Comparison of ENCODE assay signal across 8 mouse cellular contexts in genomic region chr14:25607968-25608491, GRCm38 (mm10).
DNase-seq lines count a peak whose midpoint lies in the region; ATAC-seq and TF ChIP-seq lines count a peak whose summit lies in the region.

No protein-coding gene starts in this region.

- peaks cover 24% of the 10 kb centered on the region for H3K4me1 ChIP-seq in intestine, postnatal 0 days (replicated peaks; ENCODE audit: control insufficient read depth, insufficient read depth, low read length)
- peaks cover 36% of the 10 kb centered on the region for H3K4me1 ChIP-seq in liver, postnatal 0 days (ENCODE audit: insufficient read depth)
- peaks cover 93% of the 10 kb centered on the region for H3K4me1 ChIP-seq in neural tube, embryonic 13.5 days (replicated peaks)

- TF ChIP-seq CTCF in intestine, postnatal 0 days (IDR thresholded peaks at IDR 0.05; ENCODE audit: low read depth) = no peak; the same call in 1 of the 2 replicates
- TF ChIP-seq CTCF in liver, postnatal 0 days (IDR thresholded peaks at IDR 0.05; ENCODE audit: low read depth) = 0 out of 2 replicates have a peak, but pooled peaks have one; percentile 1

- no peaks in the 10 kb centered on the region for H3K9me3 ChIP-seq in intestine, postnatal 0 days (ENCODE audit: control insufficient read depth)
- H3K9me3 ChIP-seq in liver, postnatal 0 days (ENCODE audit: low read length) = no peaks in the 10 kb centered on the region
- no peaks in the 10 kb centered on the region for H3K9me3 ChIP-seq in neural tube, embryonic 13.5 days

- H3K4me2 ChIP-seq in intestine, postnatal 0 days (replicated peaks; ENCODE audit: low read depth) = peak overlapping the region; percentile 100
- peak overlapping the region; percentile 89 for H3K4me2 ChIP-seq in liver, postnatal 0 days (ENCODE audit: low read depth, low read length)
- peak overlapping the region; percentile 99 for H3K4me2 ChIP-seq in neural tube, embryonic 13.5 days

- no peak for TF ChIP-seq EP300 in liver, postnatal 0 days (IDR thresholded peaks at IDR 0.05; ENCODE audit: low read depth)

- 2% methylated on average over 50 of the region's 53 CpGs for WGBS in intestine, postnatal 0 days
- WGBS in liver, postnatal 0 days (ENCODE audit: insufficient replicate concordance) = 2% methylated on average over 31 of the region's 53 CpGs
- under 1% methylated on average over 51 of the region's 53 CpGs for WGBS in neural tube, embryonic 13.5 days

- no peaks in the 10 kb centered on the region for H3K27me3 ChIP-seq in intestine, postnatal 0 days (replicated peaks; ENCODE audit: control insufficient read depth, insufficient read depth, low read length)
- H3K27me3 ChIP-seq in liver, postnatal 0 days (ENCODE audit: insufficient read depth, low read length) = 0 out of 2 replicates have a peak, but pooled peaks cover 6% of the 10 kb centered on the region
- H3K27me3 ChIP-seq in neural tube, embryonic 13.5 days = no peaks in the 10 kb centered on the region

- ATAC-seq in intestine, postnatal 0 days = peak; percentile 39; the same call in 1 of the 2 replicates
- ATAC-seq in liver, postnatal 0 days = peak; percentile 47
- ATAC-seq in neural tube, embryonic 13.5 days (ENCODE audit: low read depth) = peak; percentile 85

- peak overlapping the region; percentile 60 for H3K4me3 ChIP-seq in intestine, postnatal 0 days (ENCODE audit: low read depth, low read length)
- peak overlapping the region; percentile 55 for H3K4me3 ChIP-seq in liver, postnatal 0 days (ENCODE audit: low read depth, low read length)
- H3K4me3 ChIP-seq in neural tube, embryonic 13.5 days = peak overlapping the region; percentile 82

- peak; percentile 44 for DNase-seq in kidney, adult 11 months
- no peak for DNase-seq in kidney, adult 8-10 months
- DNase-seq in brain, adult 2 months (ENCODE audit: low read depth, low spot score) = peak; percentile 93
- peak; percentile 58 for DNase-seq in forelimb bud, embryonic 11.5 days (ENCODE audit: low read depth, low spot score)
- peak; percentile 44 for DNase-seq in liver, postnatal 0 days
- DNase-seq in thymus, postnatal 25 days = peak; percentile 77

- peak overlapping the region; percentile 73 for H3K9ac ChIP-seq in intestine, postnatal 0 days (ENCODE audit: low read depth, low read length)
- H3K9ac ChIP-seq in liver, postnatal 0 days (replicated peaks) = peak overlapping the region; percentile 68
- peak overlapping the region; percentile 99 for H3K9ac ChIP-seq in neural tube, embryonic 13.5 days

- peak overlapping the region; percentile 73 for H3K27ac ChIP-seq in intestine, postnatal 0 days (ENCODE audit: low read depth, low read length)
- peak overlapping the region; percentile 74 for H3K27ac ChIP-seq in liver, postnatal 0 days (ENCODE audit: low read depth)
- H3K27ac ChIP-seq in neural tube, embryonic 13.5 days (replicated peaks) = peak overlapping the region; percentile 100

- H3K36me3 ChIP-seq in intestine, postnatal 0 days (ENCODE audit: control insufficient read depth, insufficient read depth) = peaks cover 5% of the 10 kb centered on the region; the same call in 1 of the 2 replicates
- H3K36me3 ChIP-seq in liver, postnatal 0 days (replicated peaks; ENCODE audit: insufficient read depth, low read length) = peaks cover 4% of the 10 kb centered on the region; the same call in 1 of the 2 replicates
- H3K36me3 ChIP-seq in neural tube, embryonic 13.5 days = peaks cover 4% of the 10 kb centered on the region; the same call in 1 of the 2 replicates

Comparison
In these comparisons a context has a peak if more than half of its experiments do, and no peak if none do; other contexts are left out.
1. DNase-seq: peak in kidney, adult 11 months (single experiment), brain, adult 2 months (single experiment), forelimb bud, embryonic 11.5 days (single experiment), liver, postnatal 0 days (single experiment) and thymus, postnatal 25 days (single experiment); none in kidney, adult 8-10 months (0 of 2).
2. Peak in every context shown above with its lines, with median percentiles within 50 percentile points of each other: ATAC-seq, H3K27ac ChIP-seq, H3K4me2 ChIP-seq, H3K4me3 ChIP-seq and H3K9ac ChIP-seq.